Mouse (Mus musculus): ENCODE measurements around the gene Rnaseh2a.

Gene Rnaseh2a

GRCm38 (mm10) chr8:84965731-84966291, 3.8 kb downstream of the Rnaseh2a start:
- peak; percentile 87 for DNase-seq

GRCm38 (mm10) chr8:84963952-84964351, 5.6 kb downstream of the Rnaseh2a start:
- DNase-seq = no peak

- no peak for DNase-seq
Observed at GRCm38 (mm10) chr8:84959811-84960210, 9.8 kb downstream of the Rnaseh2a start.

- DNase-seq = peak; percentile 76
Observed at GRCm38 (mm10) chr8:84956768-84957167, 12.8 kb downstream of the Rnaseh2a start.

GRCm38 (mm10) chr8:84952612-84953255, 16.8 kb downstream of the Rnaseh2a start:
- no peak for DNase-seq

GRCm38 (mm10) chr8:84949753-84950152, 19.8 kb downstream of the Rnaseh2a start:
- DNase-seq = no peak

- peak; percentile 37 for DNase-seq
Observed at GRCm38 (mm10) chr8:84947241-84947545, 22.4 kb downstream of the Rnaseh2a start.

- DNase-seq = no peak
Observed at GRCm38 (mm10) chr8:84946528-84947240, 22.9 kb downstream of the Rnaseh2a start, which contains the start of gene Rtbdn. Gene Rtbdn, plus strand, starts transcription at chr8:84946991.

- peak; percentile 18 for DNase-seq
Observed at GRCm38 (mm10) chr8:84945633-84946527, 23.7 kb downstream of the Rnaseh2a start.

- no peak for DNase-seq
Observed at GRCm38 (mm10) chr8:84945235-84945632, 24.3 kb downstream of the Rnaseh2a start.

GRCm38 (mm10) chr8:84944478-84945160, 24.9 kb downstream of the Rnaseh2a start:
- DNase-seq = peak; percentile 54

GRCm38 (mm10) chr8:84943699-84944098, 25.9 kb downstream of the Rnaseh2a start:
- no peak for DNase-seq

- no peak for DNase-seq
Observed at GRCm38 (mm10) chr8:84937620-84938485, 31.7 kb downstream of the Rnaseh2a start.

- peak; percentile 51 for DNase-seq
Observed at GRCm38 (mm10) chr8:84936962-84937546, 32.5 kb downstream of the Rnaseh2a start, which contains the start of gene Mast1. Gene Mast1, minus strand, starts transcription at chr8:84937359.

- DNase-seq = no peak
Observed at GRCm38 (mm10) chr8:84936041-84936961, 33.3 kb downstream of the Rnaseh2a start.

GRCm38 (mm10) chr8:84935489-84935888, 34.1 kb downstream of the Rnaseh2a start:
- no peak for DNase-seq

GRCm38 (mm10) chr8:84934860-84935259, 34.7 kb downstream of the Rnaseh2a start:
- no peak for DNase-seq

GRCm38 (mm10) chr8:84933767-84934559, 35.6 kb downstream of the Rnaseh2a start:
- DNase-seq = no peak

GRCm38 (mm10) chr8:84930582-84930981, 39.0 kb downstream of the Rnaseh2a start:
- no peak for DNase-seq

All from thymus, postnatal 25 days (tissue).